Mouse (Mus musculus) layer of hippocampus, postnatal 25 days (tissue): ENCODE data around the gene Edaradd. TPM values are rescaled to one million over a fixed set of nuclear protein-coding genes. Genes with fewer than 3 reads are reported as not detected.
A peak's percentile ranks its signal among the peaks of the same experiment; 100 is the strongest.
"Not testable (repeated sequence)": the region's sequence is repeated elsewhere in the genome, so short reads cannot be mapped to it uniquely, and the experiment has no call there.

Experiments
- DNase-seq, 2 experiments: peaks; one replicate each; pipeline ENCODE4 v3.0.0; 2022; ENCODE audit warnings: mixed read lengths in 2 of 2, low spot score in 1 of 2; ENCODE audit errors: extremely low spot score in 1 of 2
- total RNA-seq, 2 experiments: library from RNA; stranded (reverse); gene quantifications; 2 replicates each; pipeline ENCODE4 v1.2.3; 2021

Gene Edaradd
- total RNA-seq, 2 experiments from 2014 or later = 0.22 to 0.28 TPM

- DNase-seq = no peak
Observed at GRCm38 (mm10) chr13:12519371-12519770, 867 bp downstream of the Edaradd start.

GRCm38 (mm10) chr13:12511189-12511965, 8.9 kb downstream of the Edaradd start:
- no peak for DNase-seq

GRCm38 (mm10) chr13:12510032-12510431, 10.2 kb downstream of the Edaradd start:
- DNase-seq = no peak

- no peak for DNase-seq
Observed at GRCm38 (mm10) chr13:12507426-12507825, 12.8 kb downstream of the Edaradd start.

- no peak for DNase-seq
Observed at GRCm38 (mm10) chr13:12505359-12505758, 14.9 kb downstream of the Edaradd start.

GRCm38 (mm10) chr13:12503238-12503751, 16.9 kb downstream of the Edaradd start:
- no peak for DNase-seq

- DNase-seq = no peak
Observed at GRCm38 (mm10) chr13:12502665-12503237, 17.5 kb downstream of the Edaradd start.

- no peak for DNase-seq
Observed at GRCm38 (mm10) chr13:12499107-12499506, 21.1 kb downstream of the Edaradd start.

- no peak for DNase-seq
Observed at GRCm38 (mm10) chr13:12497809-12498208, 22.4 kb downstream of the Edaradd start.

- no peak for DNase-seq
Observed at GRCm38 (mm10) chr13:12494750-12495149, 25.5 kb downstream of the Edaradd start.

GRCm38 (mm10) chr13:12492515-12492914, 27.7 kb downstream of the Edaradd start:
- no peak for DNase-seq

GRCm38 (mm10) chr13:12485640-12486039, 34.6 kb downstream of the Edaradd start:
- DNase-seq = no peak

- no peak for DNase-seq
Observed at GRCm38 (mm10) chr13:12485197-12485596, 35.0 kb downstream of the Edaradd start.

GRCm38 (mm10) chr13:12479802-12480201, 40.4 kb downstream of the Edaradd start:
- DNase-seq = no peak

GRCm38 (mm10) chr13:12478301-12478700, 41.9 kb downstream of the Edaradd start:
- no peak for DNase-seq

- no peak for DNase-seq
Observed at GRCm38 (mm10) chr13:12476886-12477285, 43.4 kb downstream of the Edaradd start.

- no peak for DNase-seq
Observed at GRCm38 (mm10) chr13:12475239-12475638, 45.0 kb downstream of the Edaradd start.

GRCm38 (mm10) chr13:12473724-12474378, 46.4 kb downstream of the Edaradd start:
- DNase-seq = peak; percentile 67 to 90

- DNase-seq = no peak
Observed at GRCm38 (mm10) chr13:12468488-12468887, 51.8 kb downstream of the Edaradd start.

GRCm38 (mm10) chr13:12464844-12465243, 55.4 kb downstream of the Edaradd start, which contains the start of gene Lgals8:
TSS of gene Lgals8 (minus strand) at chr13:12464944.
- no peak for DNase-seq

GRCm38 (mm10) chr13:12464159-12464558, 56.1 kb downstream of the Edaradd start:
- not testable (repeated sequence) for DNase-seq
